Mouse (Mus musculus) C2C12 (cell line): ENCODE data around the gene Vmn1r32. TPM values are rescaled to one million over a fixed set of nuclear protein-coding genes. Genes with fewer than 3 reads are reported as not detected.

Experiments
- H3K27me3 ChIP-seq: one replicate; pipeline ENCODE4 v1.6.1; 2011; ENCODE audit not compliant: control insufficient read depth, insufficient read depth, insufficient read length
- H3K36me3 ChIP-seq: one replicate; pipeline ENCODE4 v1.6.1; 2011; ENCODE audit not compliant: control insufficient read depth, insufficient read depth
- H3K4me3 ChIP-seq: one replicate; pipeline ENCODE4 v1.5.1; 2011; ENCODE audit warnings: mild to moderate bottlenecking, control low read depth; ENCODE audit not compliant: poor library complexity, insufficient read depth, severe bottlenecking
- H3K79me2 ChIP-seq: one replicate; pipeline ENCODE4 v1.6.1; 2011; ENCODE audit not compliant: control insufficient read depth, insufficient read depth
- H3K79me3 ChIP-seq: one replicate; pipeline ENCODE4 v1.6.1; 2011; ENCODE audit warnings: low read depth, control low read depth
- H3ac ChIP-seq: one replicate; pipeline ENCODE3; 2011; ENCODE audit warnings: low read depth; ENCODE audit not compliant: control insufficient read depth, insufficient read length
- CEBPB ChIP-seq: IDR thresholded peaks from one replicate; pipeline ENCODE4 v1.6.1; 2011; ENCODE audit warnings: low read depth, mild to moderate bottlenecking, control low read depth, moderate library complexity
- CTCF ChIP-seq: IDR thresholded peaks from one replicate; pipeline ENCODE4 v1.5.1; 2011; ENCODE audit not compliant: control insufficient read depth, insufficient read depth, insufficient read length
- FOSL1 ChIP-seq: IDR thresholded peaks from one replicate; pipeline ENCODE4 v1.8.0; 2011; ENCODE audit warnings: mild to moderate bottlenecking, low read length; ENCODE audit not compliant: poor library complexity, insufficient read depth, severe bottlenecking
- MAX ChIP-seq: IDR thresholded peaks from one replicate; pipeline ENCODE4 v1.6.1; 2011; ENCODE audit warnings: mild to moderate bottlenecking, control low read depth
- MYOD1 ChIP-seq: IDR thresholded peaks from one replicate; pipeline ENCODE4 v1.6.1; 2011; ENCODE audit warnings: low read depth; ENCODE audit not compliant: control insufficient read depth, insufficient read length
- MYOG ChIP-seq: IDR thresholded peaks from one replicate; pipeline ENCODE4 v1.6.1; 2011; ENCODE audit not compliant: control insufficient read depth, insufficient read length; ENCODE audit errors: extremely low read depth
- USF1 ChIP-seq: IDR thresholded peaks from one replicate; pipeline ENCODE4 v1.6.1; 2011; ENCODE audit warnings: low read depth, mild to moderate bottlenecking, control low read depth, moderate library complexity
- long read RNA-seq, 2 experiments: library from polyadenylated mRNA; unstranded; transcript quantifications; one replicate each; pipeline ENCODE4 v2.0.0; 2019 to 2020
- polyA plus RNA-seq: library from polyadenylated mRNA; unstranded; fragments of >200 nt; fragmentation: generic; extraction: Trizol; gene quantifications from one replicate; pipeline ENCODE4 v1.2.1, GENCODE M21; 2012; ENCODE audit warnings: missing spikeins

The Vmn1r32 gene
- polyA plus RNA-seq: 0.01 TPM
- long read RNA-seq, experiment 1: 0 reads
- long read RNA-seq, experiment 2: 0 reads

- TF ChIP-seq MYOD1 (no peak), MYOG (no peak), MAX (no peak), CTCF (no peak), CEBPB (no peak), USF1 (no peak), FOSL1 (no peak)
- no peak within 1 kb of the TSS for H3K4me3 ChIP-seq
- H3K79me3 ChIP-seq: no peaks in the 10 kb centered on the region
- H3K79me2 ChIP-seq: no peaks in the 10 kb centered on the region
- H3K27me3 ChIP-seq: no peaks in the 10 kb centered on the region
- H3K36me3 ChIP-seq: no peaks in the 10 kb centered on the region
- H3ac ChIP-seq: no peak within 1 kb of the TSS
These were observed at the start of gene Vmn1r32 for GRCm38 (mm10) chr6:66559996-66560395. Vmn1r32 (minus strand) TSS chr6:66560096.

- TF ChIP-seq USF1 (no peak), MAX (no peak), CTCF (no peak), MYOG (no peak), MYOD1 (no peak), CEBPB (no peak), FOSL1 (no peak)
- no peak overlapping the region for H3ac ChIP-seq
- no peaks in the 10 kb centered on the region for H3K79me2 ChIP-seq
- no peak overlapping the region for H3K4me3 ChIP-seq
- H3K27me3 ChIP-seq: no peaks in the 10 kb centered on the region
- no peaks in the 10 kb centered on the region for H3K79me3 ChIP-seq
- no peaks in the 10 kb centered on the region for H3K36me3 ChIP-seq
These were observed 35.9 kb upstream of the Vmn1r32 start for GRCm38 (mm10) chr6:66595804-66596203.

- TF ChIP-seq USF1: no peak
- TF ChIP-seq CEBPB: no peak
- no peak for TF ChIP-seq MAX
- TF ChIP-seq MYOD1: no peak
- no peak for TF ChIP-seq MYOG
- TF ChIP-seq CTCF: no peak
- no peak for TF ChIP-seq FOSL1
- Histone ChIP-seq H3K4me3 (peak overlapping the region; percentile 72), H3K79me2 (peaks cover 33% of the 10 kb centered on the region), H3K79me3 (peaks cover 26% of the 10 kb centered on the region), H3K27me3 (no peaks in the 10 kb centered on the region), H3K36me3 (peaks cover 36% of the 10 kb centered on the region), H3ac (peak overlapping the region; percentile 87)
These were observed 23.9 kb downstream of the Vmn1r32 start for GRCm38 (mm10) chr6:66535966-66536365.

GRCm38 (mm10) chr6:66535028-66535862 is 24.7 kb downstream of the Vmn1r32 start, which contains the start of gene Mad2l1:
Mad2l1 (plus strand) TSS chr6:66535390.
- no peaks in the 10 kb centered on the region for H3K27me3 ChIP-seq
- H3K79me2 ChIP-seq: peaks cover 33% of the 10 kb centered on the region
- H3ac ChIP-seq: peak within 1 kb of the TSS; percentile 87
- H3K79me3 ChIP-seq: peaks cover 26% of the 10 kb centered on the region
- no peak for TF ChIP-seq CEBPB
- TF ChIP-seq USF1: no peak
- no peak for TF ChIP-seq MYOD1
- TF ChIP-seq MAX: no peak
- TF ChIP-seq MYOG: no peak
- no peak for TF ChIP-seq FOSL1
- no peak for TF ChIP-seq CTCF
- H3K4me3 ChIP-seq: peak within 1 kb of the TSS; percentile 72
- H3K36me3 ChIP-seq: peaks cover 30% of the 10 kb centered on the region

- Histone ChIP-seq H3K27me3 (no peaks in the 10 kb centered on the region), H3K4me3 (peak overlapping the region; percentile 72), H3K79me2 (peaks cover 33% of the 10 kb centered on the region), H3K36me3 (peaks cover 22% of the 10 kb centered on the region), H3K79me3 (peaks cover 26% of the 10 kb centered on the region), H3ac (peak overlapping the region; percentile 60)
- TF ChIP-seq CEBPB: no peak
- TF ChIP-seq MYOG: no peak
- no peak for TF ChIP-seq FOSL1
- no peak for TF ChIP-seq CTCF
- TF ChIP-seq MYOD1: no peak
- no peak for TF ChIP-seq MAX
- no peak for TF ChIP-seq USF1
These were observed 25.4 kb downstream of the Vmn1r32 start for GRCm38 (mm10) chr6:66534366-66534941.
